Mouse (Mus musculus): ENCODE measurements around the gene Dnajb5.

Dnajb5 gene

GRCm38 (mm10) chr4:42949676-42950051, at the start of gene Dnajb5:
TSS of gene Dnajb5 (plus strand) at chr4:42949814.
- peak; percentile 92 for DNase-seq (ENCODE audit: low read depth in 2 of 2, low spot score in 2 of 2)

GRCm38 (mm10) chr4:42900878-42901277, 48.7 kb upstream of the Dnajb5 start:
- no peak for DNase-seq (ENCODE audit: low read depth in 2 of 2, low spot score in 2 of 2)

GRCm38 (mm10) chr4:42902174-42902573, 47.4 kb upstream of the Dnajb5 start:
- DNase-seq (ENCODE audit: low read depth in 2 of 2, low spot score in 2 of 2): no peak

GRCm38 (mm10) chr4:42902730-42903129, 46.9 kb upstream of the Dnajb5 start:
- no peak for DNase-seq (ENCODE audit: low read depth in 2 of 2, low spot score in 2 of 2)

- DNase-seq (ENCODE audit: low read depth in 2 of 2, low spot score in 2 of 2): no peak
Observed at GRCm38 (mm10) chr4:42903942-42904341, 45.7 kb upstream of the Dnajb5 start.

DNA sequence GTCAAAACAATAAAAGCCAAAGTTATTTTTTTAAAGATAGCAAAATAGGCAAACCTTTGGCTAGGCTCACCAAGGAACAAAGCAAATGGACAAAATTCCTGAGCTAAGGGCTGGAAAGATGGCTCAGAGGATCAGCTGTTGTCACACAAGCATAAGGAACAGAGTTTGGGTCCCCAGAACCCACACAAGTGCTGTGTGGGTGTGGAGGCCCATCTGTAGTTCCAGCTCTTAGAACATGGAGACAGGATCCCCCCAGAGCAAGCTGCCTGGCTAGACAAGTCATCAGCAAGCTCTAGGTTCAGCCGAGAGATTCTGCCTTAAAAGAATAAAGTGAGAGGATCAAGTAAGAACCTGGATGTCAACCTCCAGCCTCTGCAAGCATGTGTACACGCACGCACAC, 45.1 kb upstream of the Dnajb5 start:
- DNase-seq (ENCODE audit: low read depth in 2 of 2, low spot score in 2 of 2): no peak

GRCm38 (mm10) chr4:42904966-42905365, 44.6 kb upstream of the Dnajb5 start:
- DNase-seq (ENCODE audit: low read depth in 2 of 2, low spot score in 2 of 2): no peak

GRCm38 (mm10) chr4:42913391-42913790, 36.2 kb upstream of the Dnajb5 start:
- DNase-seq (ENCODE audit: low read depth in 2 of 2, low spot score in 2 of 2): no peak

DNA sequence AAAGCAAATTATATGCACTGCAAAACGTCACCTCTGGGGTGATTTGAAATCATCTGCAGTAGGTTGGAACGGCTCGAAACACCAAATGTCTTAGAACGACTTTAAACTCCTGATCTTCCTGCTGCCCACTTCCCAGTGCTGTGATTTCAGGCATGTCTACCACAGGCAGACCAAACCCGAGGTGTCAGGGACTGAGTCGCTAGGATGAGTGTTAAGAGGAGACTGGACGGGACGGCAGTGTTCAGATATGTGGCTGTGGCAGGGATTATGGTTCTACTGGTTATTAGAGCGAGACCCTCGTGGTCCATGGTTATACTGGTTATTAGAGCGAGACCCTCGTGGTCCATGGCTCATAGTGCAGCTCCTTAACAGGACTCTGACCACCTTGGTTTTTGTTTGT, 34.3 kb upstream of the Dnajb5 start:
- DNase-seq (ENCODE audit: low read depth in 2 of 2, low spot score in 2 of 2): no peak

DNA sequence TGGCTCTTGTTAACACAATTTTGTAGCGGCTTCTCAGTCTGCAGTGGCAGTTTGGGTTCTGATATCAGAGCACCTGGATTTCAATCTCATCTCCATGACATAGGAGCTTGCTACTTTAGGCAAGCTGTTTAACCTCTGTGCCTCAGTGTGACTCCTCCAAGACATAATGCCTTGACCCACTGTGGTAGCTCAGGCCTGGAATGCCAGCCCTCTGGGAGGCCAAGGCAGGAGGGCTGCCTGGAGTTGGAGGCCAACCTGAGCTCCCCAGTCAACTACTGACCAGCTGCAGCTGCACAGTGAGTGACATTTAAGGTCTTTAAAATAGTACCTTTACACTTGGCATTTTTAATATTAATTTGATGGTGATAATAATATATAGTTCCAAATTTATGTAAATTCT, 33.6 kb upstream of the Dnajb5 start:
- DNase-seq (ENCODE audit: low read depth in 2 of 2, low spot score in 2 of 2): no peak

GRCm38 (mm10) chr4:42916617-42917401, 32.8 kb upstream of the Dnajb5 start, which contains the start of gene Phf24:
TSS of gene Phf24 (plus strand) at chr4:42916660.
- no peak for DNase-seq (ENCODE audit: low read depth in 2 of 2, low spot score in 2 of 2)

- DNase-seq (ENCODE audit: low read depth in 2 of 2, low spot score in 2 of 2): no peak
Observed at GRCm38 (mm10) chr4:42917402-42917774, 32.2 kb upstream of the Dnajb5 start.

DNA sequence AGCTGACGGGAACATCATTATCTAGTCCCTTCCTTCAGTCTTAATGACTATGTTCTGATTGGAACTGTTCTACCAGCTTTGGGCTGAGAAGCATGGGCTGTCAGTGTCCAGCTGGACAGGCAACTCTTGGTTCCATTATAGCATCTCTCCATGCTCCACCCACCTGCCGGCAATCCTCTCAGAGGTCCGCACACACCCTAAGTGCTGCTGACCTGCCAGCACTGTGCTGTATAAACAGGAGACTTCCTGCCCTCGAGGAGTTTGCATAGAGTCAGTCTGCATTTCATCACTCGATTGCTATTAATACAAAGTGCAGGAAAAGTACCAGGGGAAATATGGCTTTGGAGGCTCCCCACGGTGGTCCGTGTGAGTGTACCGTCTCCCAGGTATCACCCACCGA, 28.9 kb upstream of the Dnajb5 start:
- no peak for DNase-seq (ENCODE audit: low read depth in 2 of 2, low spot score in 2 of 2)

DNA sequence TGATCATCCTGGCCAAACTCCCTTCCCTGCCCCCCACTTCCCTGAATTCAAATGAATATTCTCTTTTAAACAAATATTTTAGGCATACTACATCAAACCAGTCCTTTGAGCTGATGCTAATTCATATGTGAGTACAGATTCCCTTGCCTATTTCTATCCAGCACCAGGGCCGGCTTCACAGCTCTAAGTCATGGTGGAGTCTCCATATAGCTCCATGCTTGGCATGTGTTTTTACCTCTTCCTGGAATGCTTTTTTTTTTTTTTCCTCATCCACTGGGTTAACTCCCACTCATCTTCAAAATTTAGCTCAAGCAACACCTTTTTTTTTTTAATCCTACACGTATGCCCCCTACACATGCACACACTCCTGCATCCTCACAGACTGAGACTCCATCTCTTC, 28.1 kb upstream of the Dnajb5 start:
- no peak for DNase-seq (ENCODE audit: low read depth in 2 of 2, low spot score in 2 of 2)

DNA sequence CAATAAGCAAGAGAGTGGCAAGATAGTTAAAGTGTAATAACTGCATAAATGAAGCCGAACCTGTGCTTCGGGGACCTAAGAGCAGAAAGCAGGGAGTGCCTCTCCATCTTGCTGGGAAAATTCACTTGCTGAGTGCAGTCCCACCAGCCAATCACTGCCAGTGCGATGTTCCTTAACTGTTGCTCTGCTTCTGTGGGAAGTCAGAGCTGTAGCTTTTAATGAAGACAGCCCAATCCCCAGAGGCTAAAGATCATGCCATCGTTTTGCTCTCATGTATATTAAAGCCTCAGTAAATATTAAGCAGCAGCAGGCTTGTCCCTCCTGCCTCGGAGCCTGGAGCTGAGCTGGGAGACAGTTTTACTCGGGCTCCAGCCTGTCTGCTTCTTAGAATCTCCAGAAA, 27.6 kb upstream of the Dnajb5 start:
- DNase-seq (ENCODE audit: low read depth in 2 of 2, low spot score in 2 of 2): no peak

DNA sequence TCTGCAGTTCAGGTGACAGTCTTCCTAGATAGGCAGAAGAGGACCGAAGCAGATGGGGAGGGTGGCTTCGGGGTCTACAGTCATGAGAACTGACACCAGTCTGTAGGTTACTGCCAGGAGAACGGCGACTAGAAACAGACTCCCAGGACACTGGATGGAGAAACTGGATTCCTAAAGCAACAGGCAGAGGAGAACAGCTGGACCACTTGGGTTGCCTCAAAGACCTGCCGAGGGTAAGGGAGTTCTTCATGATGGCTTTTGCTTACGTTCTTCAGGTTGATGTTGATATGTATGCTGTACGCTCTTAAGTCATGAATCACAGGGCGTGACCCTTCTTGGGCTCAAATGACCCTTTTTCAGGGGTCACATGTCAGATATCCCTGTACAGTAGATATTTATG, 27.2 kb upstream of the Dnajb5 start:
- DNase-seq (ENCODE audit: low read depth in 2 of 2, low spot score in 2 of 2): no peak

- no peak for DNase-seq (ENCODE audit: low read depth in 2 of 2, low spot score in 2 of 2)
Observed at GRCm38 (mm10) chr4:42924095-42924710, 25.4 kb upstream of the Dnajb5 start.

- no peak for DNase-seq (ENCODE audit: low read depth in 2 of 2, low spot score in 2 of 2)
Observed at GRCm38 (mm10) chr4:42928209-42928608, 21.4 kb upstream of the Dnajb5 start.

DNA sequence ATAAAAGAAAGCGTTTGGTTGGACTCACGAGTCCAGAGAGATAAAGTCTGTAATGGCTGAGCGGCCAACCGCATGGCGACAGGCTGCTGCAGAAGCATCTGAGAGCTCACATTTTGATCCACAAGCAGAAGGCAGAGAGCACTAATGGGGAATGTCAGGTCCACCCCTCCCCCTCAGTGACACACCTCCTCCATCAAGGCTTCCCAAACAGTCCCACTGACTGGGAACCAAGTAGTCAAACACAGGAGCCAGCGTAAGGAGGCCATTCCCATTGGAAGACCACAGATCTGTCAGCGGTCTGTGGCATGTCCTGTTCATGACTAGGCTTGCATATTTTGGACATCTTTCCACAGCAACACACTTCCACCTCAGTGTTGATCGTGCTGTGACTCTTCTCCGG, 20.7 kb upstream of the Dnajb5 start:
- no peak for DNase-seq (ENCODE audit: low read depth in 2 of 2, low spot score in 2 of 2)

DNA sequence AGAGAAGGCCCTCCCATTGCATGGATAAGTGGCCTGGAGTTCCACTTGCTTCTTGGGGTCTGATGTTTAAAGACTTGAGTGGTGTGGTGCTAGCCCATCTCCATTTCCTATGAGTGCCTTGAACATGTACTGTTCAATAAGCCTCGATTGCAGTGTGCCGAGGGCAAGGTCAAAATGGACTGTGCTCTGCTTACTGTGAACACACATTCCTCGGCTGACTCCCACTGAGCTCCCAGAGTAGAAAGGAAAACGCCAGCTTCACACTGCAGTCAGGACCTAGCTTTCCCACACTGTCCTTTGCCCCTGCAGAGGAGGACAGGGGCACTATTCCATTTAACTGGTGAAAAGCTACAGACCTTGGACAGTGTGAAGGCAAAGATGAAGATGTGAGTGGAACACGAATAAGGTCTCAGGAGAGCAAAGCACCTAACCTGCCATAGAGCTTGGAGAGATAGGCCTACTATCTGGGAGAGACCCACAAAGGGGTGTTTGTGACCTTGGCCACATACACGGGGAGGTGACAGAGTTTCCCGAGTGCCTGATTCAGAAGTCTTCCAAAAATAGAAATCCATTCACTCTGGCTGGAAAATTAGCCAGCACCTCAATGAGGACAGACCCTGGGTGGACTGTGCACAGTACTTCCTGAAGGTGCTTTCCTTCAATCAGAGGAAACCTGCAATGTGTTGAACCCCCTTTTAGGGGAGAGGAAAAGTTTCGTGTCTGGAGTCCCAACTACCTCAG, 17.2 kb upstream of the Dnajb5 start:
- DNase-seq (ENCODE audit: low read depth in 2 of 2, low spot score in 2 of 2): no peak

DNA sequence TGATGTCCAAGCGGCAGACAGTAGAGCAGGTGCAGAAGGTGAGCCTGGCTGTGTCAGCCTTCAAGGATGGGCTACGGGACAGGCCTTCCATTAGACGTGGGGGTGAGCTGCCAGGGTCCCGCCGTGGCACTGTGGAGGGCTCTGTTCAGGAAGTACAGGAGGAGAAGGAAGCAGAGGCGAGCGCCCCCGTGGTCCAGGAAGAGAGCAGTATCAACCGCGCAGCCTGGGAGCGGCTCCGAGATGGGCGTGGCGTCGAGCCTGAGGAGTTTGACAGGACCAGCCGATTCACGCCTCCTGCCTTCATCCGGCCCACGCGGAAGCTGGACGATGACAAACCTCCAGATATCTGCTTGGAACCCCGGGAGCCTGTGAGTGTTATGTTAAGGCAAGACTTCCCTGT, 16.0 kb upstream of the Dnajb5 start:
- DNase-seq (ENCODE audit: low read depth in 2 of 2, low spot score in 2 of 2): no peak

DNA sequence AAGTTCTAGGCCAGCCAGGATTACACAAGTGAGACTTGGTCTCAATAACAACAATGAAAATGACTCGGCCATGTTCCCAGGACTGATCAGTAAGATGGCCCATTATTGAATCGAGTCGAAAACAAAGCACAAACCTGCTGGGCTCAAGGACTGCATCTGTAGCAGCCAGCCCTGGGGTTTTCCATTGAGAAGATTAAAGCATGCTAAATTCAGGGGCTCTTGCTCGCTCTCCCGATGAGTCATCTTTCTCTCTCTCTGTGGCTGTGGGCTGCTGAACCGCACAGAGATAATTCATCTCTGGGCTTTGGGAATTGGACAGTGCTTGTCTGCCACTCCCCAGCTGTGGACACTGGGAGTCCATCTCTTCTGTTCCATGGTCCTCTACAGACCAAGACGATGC, 8.2 kb upstream of the Dnajb5 start:
- no peak for DNase-seq (ENCODE audit: low read depth in 2 of 2, low spot score in 2 of 2)

All from CD8-positive naive resting alpha-beta T cell, adult 2 months (primary cell).